Mouse (Mus musculus) fibroblast of lung, adult 2 months (primary cell): ENCODE measurements around the gene Col24a1.

Source experiments
- DNase-seq: peaks from one replicate; pipeline ENCODE4 v3.0.0-alpha.2; 2011; ENCODE audit warnings: low read depth

Col24a1 gene

GRCm38 (mm10) chr3:145574468-145574867 is 282.2 kb downstream of the Col24a1 start:
- no peak for DNase-seq

- DNase-seq = no peak
These were observed 283.1 kb downstream of the Col24a1 start for GRCm38 (mm10) chr3:145575340-145575739.

DNA sequence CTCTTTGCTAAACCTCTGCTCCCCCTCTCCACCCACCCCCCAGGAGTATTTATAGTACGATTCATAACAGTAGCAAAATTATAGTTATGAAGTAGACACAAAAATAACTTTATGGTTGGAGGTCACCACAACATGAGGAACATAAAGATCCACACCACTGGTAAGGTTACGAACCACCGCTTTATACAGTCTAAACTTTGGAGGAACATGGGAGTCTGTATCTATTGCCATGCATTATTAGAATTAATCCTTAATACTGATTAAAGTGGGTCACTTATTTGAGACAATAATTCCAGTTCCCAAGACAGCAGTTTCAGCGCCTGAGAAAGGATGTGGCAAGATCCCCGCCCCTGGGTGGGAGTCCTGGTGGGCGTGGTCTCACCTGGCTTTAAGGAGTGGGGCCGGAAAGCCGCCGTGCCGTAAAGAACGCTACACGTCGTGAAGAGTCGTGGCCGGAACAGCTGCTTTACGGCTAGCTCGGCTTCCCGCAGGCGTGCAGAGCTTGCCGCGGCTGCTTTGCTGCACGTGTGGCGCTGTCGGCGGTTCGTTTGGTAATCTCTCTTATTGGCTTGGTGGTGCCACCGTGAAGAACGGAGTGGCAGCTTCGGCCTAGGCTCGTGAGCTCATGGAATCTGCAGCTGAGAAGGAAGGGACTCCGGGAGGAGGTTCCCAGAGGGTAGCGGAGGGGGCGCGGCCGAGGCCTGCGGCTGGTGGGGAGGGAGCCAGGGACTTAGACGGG is 283.6 kb downstream of the Col24a1 start, which contains the start of gene Znhit6:
Gene Znhit6 (plus strand): TSS at position 463 of the 739 bp plus-strand sequence.
- peak; percentile 76 for DNase-seq

DNA sequence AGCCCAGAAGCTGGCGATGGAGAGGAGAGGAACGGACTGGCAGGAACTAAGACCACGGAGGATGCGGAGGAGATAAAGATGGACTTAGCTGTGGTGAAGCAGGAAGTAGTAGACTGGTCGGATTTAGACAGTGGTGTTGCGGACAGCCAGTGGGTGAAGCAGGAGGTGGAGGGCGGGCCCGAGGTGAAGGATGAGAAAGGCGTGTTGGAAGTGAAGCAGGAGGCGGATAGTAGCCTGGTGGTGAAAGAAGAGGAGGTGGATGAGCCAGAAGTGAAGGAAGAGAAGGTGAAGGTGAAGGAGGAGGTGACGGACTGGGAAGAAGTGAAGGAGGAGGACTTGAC is 284.2 kb downstream of the Col24a1 start:
- no peak for DNase-seq

GRCm38 (mm10) chr3:145576876-145577275 is 284.6 kb downstream of the Col24a1 start:
- no peak for DNase-seq

GRCm38 (mm10) chr3:145583043-145583442 is 290.8 kb downstream of the Col24a1 start:
- no peak for DNase-seq

GRCm38 (mm10) chr3:145583522-145584200 is 291.4 kb downstream of the Col24a1 start:
- DNase-seq = peak; percentile 20

DNA sequence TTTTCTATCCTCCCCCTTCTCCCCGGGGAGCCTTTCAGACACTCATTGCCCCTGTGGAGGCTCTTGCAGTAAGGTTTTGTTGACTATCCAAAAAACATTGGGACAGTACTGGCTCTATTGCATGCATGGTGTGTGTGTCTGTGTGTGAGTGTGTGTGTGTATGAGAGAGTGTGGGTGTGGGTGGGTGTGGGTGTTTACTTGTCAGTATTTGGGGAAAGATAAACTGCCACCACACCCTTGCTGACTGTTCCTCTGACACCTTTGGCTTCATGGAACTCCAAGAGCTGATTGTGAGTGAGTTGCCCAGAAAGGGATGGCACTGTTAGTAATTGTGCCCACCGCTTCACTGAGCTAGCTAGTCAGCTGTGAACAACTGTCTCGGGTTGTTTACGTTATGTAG is 298.3 kb downstream of the Col24a1 start:
- DNase-seq = no peak

DNA sequence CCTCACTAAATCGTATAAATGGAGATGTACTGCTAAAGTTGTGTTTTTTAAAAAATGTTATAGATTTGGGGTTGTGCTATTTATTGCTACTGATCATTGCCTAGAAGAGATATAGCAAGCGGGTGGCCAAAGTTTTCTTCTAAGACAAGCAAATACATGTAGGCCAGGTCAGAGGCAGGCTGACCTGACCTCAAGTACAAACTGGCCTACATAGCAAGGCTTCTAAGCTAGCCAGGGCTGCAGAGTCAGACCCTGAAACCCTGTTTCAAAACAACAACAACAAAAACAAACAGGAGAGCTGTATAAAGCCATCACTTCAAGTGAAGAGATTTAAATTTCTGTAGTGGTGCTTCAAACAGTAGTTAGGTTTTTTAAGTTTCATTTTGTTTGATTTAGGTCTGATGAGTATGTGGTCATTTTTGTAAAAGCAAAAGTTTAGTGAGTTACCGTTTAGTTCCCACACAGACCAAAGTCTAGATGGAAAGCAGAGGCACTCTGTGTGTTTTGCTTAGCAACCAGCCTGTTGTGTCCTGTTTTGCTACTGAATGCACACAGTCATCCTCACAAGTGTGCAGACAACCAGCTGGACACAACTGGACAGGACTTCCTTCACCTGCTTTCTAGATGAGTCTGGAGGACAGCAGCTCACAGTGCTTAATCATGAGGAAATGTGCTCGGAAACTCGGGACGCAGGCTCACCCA is 299.7 kb downstream of the Col24a1 start:
- no peak for DNase-seq

GRCm38 (mm10) chr3:145595354-145595753 is 303.1 kb downstream of the Col24a1 start:
- DNase-seq = no peak

DNA sequence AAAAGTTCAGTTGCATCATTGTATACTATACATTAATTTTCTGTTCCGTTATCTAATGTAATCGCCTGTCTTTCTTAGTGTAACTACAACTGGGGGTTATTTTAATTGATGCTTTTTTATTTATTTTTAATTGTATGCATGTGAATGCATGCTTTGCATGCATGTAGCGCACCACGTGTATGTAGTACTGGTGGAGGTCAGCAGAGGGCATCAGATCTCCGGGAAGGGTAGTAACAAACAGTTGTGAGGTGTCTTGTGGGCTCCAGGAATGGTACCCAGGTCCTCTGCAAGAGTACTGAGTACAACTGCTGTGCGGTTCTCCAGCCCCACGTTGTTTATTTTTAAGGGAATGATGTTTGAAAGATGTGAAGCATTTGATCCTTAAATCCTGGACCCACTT is 306.8 kb downstream of the Col24a1 start:
- DNase-seq = no peak

DNA sequence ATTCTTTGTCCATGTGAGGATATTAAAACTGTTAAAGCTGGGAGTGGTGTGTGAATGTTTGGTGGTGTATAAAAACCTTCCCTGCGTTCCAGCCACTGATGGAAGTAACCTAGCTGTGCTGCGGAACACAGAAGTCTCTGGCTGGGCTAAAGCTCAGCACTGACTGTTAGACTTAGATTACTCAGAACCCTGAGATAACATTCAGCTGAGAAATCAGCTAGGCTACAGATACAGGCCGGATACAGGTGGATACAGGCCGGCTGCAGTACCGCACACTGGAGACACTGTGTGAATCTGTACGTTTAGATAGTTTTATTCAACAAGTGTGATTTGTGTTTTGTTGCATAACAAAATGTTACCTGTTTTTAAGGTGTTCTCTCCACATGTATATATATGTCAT is 308.5 kb downstream of the Col24a1 start:
- no peak for DNase-seq

DNA sequence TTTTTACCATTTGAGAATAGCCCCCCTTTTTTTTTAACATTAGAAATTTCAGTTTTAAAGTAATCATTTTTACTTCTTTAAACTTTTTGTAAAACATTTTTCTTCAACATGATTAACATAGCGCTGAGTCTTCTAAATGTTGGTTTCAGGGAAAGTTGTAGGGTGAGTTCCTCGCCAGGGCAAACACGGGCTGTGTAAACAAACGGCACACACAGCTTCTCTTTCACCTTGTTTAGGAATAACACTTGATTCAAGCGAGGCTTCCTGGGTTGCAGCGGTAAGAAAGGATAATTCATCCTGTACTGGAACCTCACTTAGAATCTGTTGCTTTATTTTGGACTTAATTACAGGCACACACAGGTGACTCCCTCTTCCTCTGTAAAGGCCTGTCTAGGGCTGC is 309.1 kb downstream of the Col24a1 start:
- DNase-seq = no peak
